Mouse (Mus musculus) Patski (cell line): ENCODE data around the gene Flywch1. TPM values are rescaled to one million over a fixed set of nuclear protein-coding genes. Genes with fewer than 3 reads are reported as not detected.

Source experiments
- ATAC-seq: fragments of 100-300 bp; one replicate; pipeline ENCODE4 v1.8.0; 2021
- CTCF ChIA-PET: fragments of 350-600 bp; sonication (Branson Sonifier 250); formaldehyde crosslinking; loops from one replicate; lab custom pipeline; 2022; ENCODE audit warnings: inconsistent platforms; lab: Charles Lee
- POLR2A ChIA-PET: fragments of 350-600 bp; sonication (Branson Sonifier 250); formaldehyde crosslinking; loops from one replicate; lab custom pipeline; 2022; ENCODE audit warnings: antibody characterized with exemption, inconsistent platforms; lab: Charles Lee
- DNase-seq: peaks from one replicate; pipeline ENCODE4 v3.0.0-alpha.2; 2011; ENCODE audit warnings: low read depth, low spot score
- H3K27me3 ChIP-seq: fragments of 371-371 bp; one replicate; pipeline ENCODE4 v1.5.1; 2021
- CTCF ChIP-seq: fragments of 100-300 bp; IDR thresholded peaks from one replicate; pipeline ENCODE4 v1.5.1; 2021
- in situ Hi-C: fragments of 300-500 bp; cut with MboI; formaldehyde crosslinking; loops from 3 replicates; pipeline ENCODE4 v1.11.1; 2018; ENCODE audit warnings: low pct_unique_long_range_greater_than_20kb, mixed read lengths
- polyA plus RNA-seq: library from polyadenylated mRNA; unstranded; gene quantifications from one replicate; pipeline ENCODE4 v1.2.3, GENCODE M21; 2021

Gene Flywch1
- polyA plus RNA-seq, 1 experiment from 2014 or later = 96.0 TPM

DNA sequence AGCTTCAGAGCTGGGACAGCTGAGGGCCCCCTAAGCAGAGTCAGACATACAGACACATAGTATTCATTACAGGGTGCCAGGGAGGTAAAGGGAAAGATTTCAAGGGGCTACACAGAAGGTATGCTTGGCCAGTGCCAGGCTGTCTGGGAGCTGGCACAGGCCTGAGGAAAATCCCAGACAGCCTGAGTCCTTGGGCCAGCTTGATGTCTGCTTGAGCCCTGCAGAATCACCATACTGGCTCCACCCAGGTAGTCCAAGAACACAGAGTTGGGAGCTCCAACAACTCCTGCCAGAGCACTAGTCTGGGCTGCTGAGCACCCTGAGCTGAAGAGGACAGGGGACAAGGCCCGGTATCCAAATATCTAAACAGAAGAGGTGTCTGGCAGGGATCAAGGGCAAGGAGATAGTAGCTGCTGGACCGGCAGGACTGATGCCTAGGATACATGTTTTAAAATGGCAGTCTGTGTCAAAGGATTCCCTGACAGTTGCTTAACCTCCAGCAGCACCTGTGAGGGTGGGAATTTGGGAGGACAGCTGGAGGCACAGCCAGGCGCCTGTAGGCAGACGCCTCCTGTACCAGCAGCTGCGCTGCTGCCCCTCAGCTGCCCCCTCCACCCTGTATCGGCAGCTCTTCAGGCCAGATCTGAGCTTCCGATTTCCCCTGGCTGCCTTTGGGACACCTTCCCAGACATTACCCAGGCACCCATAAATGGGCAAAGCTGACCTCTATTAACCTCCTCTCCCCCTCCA lies 48.9 kb downstream of the Flywch1 start, which contains the start of gene 1520401A03Rik:
Gene 1520401A03Rik (minus strand): TSS at position 408 of the 750 bp plus-strand sequence.
- in situ Hi-C loops = no loop called here
- ATAC-seq = no peak
- peaks cover 9% of the 10 kb centered on the region for H3K27me3 ChIP-seq
- DNase-seq = no peak
- ChIA-PET CTCF (interaction anchor here (0.9 to 4.2 kb wide), 2 partner anchors 8 to 16 kb away, joined by 3 to 21 read pairs; no protein-coding TSS in a partner anchor), POLR2A (interaction anchor here (1.1 kb wide), 1 partner anchor 55 kb away, joined by 4 read pairs; no protein-coding TSS in a partner anchor)
- no peak for TF ChIP-seq CTCF

DNA sequence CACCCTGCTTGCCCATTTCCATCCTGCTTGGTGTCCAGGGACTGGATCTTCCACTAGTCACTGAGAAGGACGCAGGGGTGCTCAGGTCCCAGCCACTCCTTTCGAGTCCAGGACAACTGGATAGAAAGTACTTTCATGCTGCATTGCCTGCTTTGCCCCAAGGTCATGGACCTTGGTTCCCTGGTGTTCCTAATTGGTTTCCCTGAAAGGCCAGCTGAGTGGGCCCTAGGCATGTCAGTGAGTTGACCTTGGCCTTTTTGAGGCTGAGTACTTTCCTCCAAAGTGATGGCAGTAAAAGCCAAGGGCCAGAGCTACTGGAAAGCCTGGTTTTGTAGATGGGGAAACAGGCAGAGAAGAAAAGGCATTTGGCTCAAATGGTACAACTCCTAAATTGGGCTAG lies 49.5 kb downstream of the Flywch1 start:
- DNase-seq (no peak), ATAC-seq (no peak)
- POLR2A ChIA-PET = no interaction called here
- no peak for TF ChIP-seq CTCF
- peaks cover 9% of the 10 kb centered on the region for H3K27me3 ChIP-seq
- in situ Hi-C loops = no loop called here
- CTCF ChIA-PET = interaction anchor here (0.9 to 4.2 kb wide), 2 partner anchors 8 to 16 kb away, joined by 3 to 21 read pairs; no protein-coding TSS in a partner anchor

DNA sequence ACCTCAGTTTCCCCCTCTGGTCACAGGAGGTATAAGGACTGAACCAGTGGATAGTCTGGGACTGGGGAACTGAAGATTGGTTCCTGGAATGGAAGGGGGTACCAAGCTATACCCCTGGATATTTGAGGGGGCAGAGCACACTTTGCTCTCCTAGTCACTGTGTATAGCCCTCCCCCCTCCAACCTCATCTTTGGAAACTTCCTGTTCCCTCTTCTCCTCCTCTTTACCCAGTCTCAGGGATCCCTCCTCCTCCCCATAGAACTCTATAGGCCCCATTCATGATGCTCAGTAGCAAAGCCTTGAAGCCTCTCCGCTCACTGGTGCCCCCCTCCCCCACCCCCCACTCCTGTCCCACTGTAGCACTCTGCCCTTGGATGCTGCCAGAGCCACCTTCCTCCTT lies 51.9 kb downstream of the Flywch1 start:
- POLR2A ChIA-PET = no interaction called here
- CTCF ChIA-PET = no interaction called here

DNA sequence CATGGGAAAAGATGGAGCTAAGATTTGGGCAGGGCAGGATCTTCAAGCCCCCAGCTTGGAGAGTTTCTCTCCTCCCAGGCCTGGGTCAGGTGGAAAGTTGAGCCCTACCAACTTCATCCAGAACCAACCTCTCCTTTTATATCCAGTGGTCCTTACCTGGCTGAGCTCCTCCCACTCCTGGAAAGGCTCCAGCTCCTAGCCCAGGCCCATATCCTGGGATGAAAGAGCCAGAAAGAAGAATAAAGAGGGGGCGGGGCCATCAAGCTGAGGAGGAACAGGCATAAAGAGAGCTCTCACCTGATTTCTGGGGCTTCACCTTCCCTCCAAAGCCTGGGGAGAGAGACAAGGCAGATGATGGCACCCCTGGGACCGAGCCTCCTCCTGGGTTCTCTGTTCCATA lies 54.4 kb downstream of the Flywch1 start:
- in situ Hi-C loops = no loop called here
- ChIA-PET CTCF (interaction anchor here (3.8 kb wide), 1 partner anchor 11 kb away, joined by 11 read pairs; no protein-coding TSS in a partner anchor), POLR2A (interaction anchor here (1.3 kb wide), 1 partner anchor 11 kb away, joined by 3 read pairs; no protein-coding TSS in a partner anchor)
- DNase-seq (no peak), ATAC-seq (no peak)
- no peak for TF ChIP-seq CTCF
- peaks cover 12% of the 10 kb centered on the region for H3K27me3 ChIP-seq

More for the DNA sequence above, 51.9 kb downstream of the Flywch1 start:
- TF ChIP-seq CTCF = no peak
- DNase-seq (no peak), ATAC-seq (no peak)
- in situ Hi-C loops = no loop called here
- H3K27me3 ChIP-seq = peaks cover 9% of the 10 kb centered on the region

DNA sequence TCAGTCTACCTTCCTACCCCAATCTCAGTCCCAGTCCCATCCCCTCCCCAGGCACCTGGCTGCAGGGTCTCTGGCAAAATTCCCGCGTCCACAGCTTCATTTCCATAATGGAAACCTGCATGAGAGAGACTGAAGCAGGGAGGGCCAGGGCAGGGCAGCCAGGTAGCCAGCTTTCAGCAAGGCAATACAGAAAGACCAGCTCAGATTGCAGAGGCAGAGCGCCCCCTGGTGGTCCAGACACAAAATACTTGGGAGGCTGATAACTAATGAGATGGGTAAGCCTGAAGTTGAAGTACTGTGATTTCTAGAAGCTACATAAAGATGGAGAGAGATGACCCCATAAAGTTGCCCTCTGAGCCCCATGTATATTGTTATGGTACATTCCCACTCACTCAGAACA lies 65.2 kb downstream of the Flywch1 start:
- POLR2A ChIA-PET = interaction anchor here (1.1 kb wide), 1 partner anchor 10 kb away, joined by 3 read pairs; no protein-coding TSS in a partner anchor
- no peaks in the 10 kb centered on the region for H3K27me3 ChIP-seq
- CTCF ChIA-PET = interaction anchor here (0.7 to 2.2 kb wide), 23 partner anchors 10 to 142 kb away, joined by 3 to 21 read pairs (median 4); partner anchors contain the start of genes 1520401A03Rik, Bicdl2, Cldn9 and Pkmyt1
- in situ Hi-C loops = no loop called here
- ATAC-seq (peak; percentile 76), DNase-seq (no peak)
- TF ChIP-seq CTCF = peak; percentile 96

DNA sequence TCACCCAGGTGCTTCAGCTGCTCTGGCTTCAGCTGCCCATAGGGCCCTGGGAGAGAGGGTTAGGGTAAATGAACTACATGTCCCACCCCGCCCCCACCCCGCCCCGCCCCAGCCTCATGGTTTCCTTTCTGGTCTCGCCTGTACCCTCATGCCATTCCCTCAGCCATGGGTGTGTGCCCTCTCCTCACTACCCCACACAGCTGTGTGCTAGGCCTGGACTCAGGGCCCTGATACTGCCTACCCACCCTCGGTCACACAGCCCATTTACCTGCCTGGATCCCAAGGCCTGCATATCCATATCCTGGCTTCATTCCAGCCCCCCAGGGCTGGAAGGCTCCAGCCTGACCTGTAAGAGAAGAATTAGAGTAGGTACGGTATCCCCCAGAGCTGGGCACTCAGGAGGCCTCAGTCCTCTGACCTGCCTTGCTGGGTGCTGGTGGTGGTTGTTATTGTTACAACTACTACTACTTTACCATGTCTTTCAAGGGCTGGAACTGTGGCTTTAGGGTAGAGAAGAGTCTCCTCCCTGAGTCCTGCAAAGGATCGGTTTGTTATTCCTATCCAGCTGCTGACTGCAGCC lies 65.8 kb downstream of the Flywch1 start:
- CTCF ChIA-PET = interaction anchor here (0.7 to 2.2 kb wide), 21 partner anchors 9 to 141 kb away, joined by 3 to 21 read pairs (median 5); partner anchors contain the start of genes 1520401A03Rik, Bicdl2, Cldn9 and Pkmyt1
- POLR2A ChIA-PET = interaction anchor here (1.1 kb wide), 1 partner anchor 11 kb away, joined by 3 read pairs; no protein-coding TSS in a partner anchor
- no peaks in the 10 kb centered on the region for H3K27me3 ChIP-seq
- no peak for TF ChIP-seq CTCF
- no peak for ATAC-seq
- no peak for DNase-seq
- in situ Hi-C loops = no loop called here

DNA sequence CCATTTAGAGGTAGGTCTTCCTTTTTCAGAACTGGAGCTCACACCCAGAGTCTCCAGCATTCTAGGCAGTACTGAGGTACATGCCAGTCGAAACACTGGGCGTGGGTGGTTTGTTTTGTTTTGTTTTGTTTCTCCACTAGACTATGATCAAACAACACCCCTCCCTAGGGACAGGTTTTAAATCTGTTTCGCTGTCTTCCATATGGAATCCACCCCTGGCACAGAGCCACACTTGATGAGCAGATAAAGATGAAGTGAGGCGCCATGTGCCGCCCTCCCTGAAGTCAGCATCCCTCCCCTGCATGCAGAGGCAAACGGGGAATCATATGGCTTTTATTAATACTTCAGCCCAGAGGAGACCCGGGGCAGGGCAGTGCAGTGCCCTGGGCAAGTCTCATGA lies 66.7 kb downstream of the Flywch1 start:
- CTCF ChIA-PET = no interaction called here
- H3K27me3 ChIP-seq = no peaks in the 10 kb centered on the region
- in situ Hi-C loops = loop anchor here (5.0 kb wide), 2 partner anchors 42 to 137 kb away; partner anchors contain the start of gene Bicdl2
- no peak for DNase-seq
- ATAC-seq = no peak
- POLR2A ChIA-PET = no interaction called here
- TF ChIP-seq CTCF = no peak

DNA sequence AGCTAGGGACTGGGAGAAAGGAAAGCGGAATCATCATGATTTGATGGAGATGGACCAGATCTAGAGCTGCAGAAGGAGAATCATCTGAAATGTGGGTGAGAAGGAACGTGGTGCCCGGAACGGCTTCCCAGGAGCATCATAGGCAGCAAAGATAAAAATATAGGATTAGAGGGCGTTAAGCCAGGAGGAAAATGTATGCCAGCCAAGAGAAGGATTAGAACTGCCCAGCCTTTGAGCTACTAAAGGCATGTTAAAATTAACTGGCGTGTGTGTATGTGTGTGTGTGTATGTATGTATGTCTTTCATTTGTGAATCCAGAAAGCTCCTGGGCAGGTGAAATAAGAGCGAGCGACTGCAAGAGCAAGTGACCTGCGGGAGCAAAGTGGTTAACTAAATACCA lies 68.1 kb downstream of the Flywch1 start:
- ChIA-PET POLR2A (no interaction called here), CTCF (interaction anchor here (0.7 kb wide), 2 partner anchors 42 to 73 kb away, joined by 3 read pairs; no protein-coding TSS in a partner anchor)
- DNase-seq = no peak
- H3K27me3 ChIP-seq = no peaks in the 10 kb centered on the region
- in situ Hi-C loops = loop anchor here (5.0 kb wide), 2 partner anchors 41 to 136 kb away; partner anchors contain the start of gene Bicdl2
- no peak for ATAC-seq
- TF ChIP-seq CTCF = no peak

Other genes with a start within 250 kb of the Flywch1 start
- 8.6 TPM for gene Zfp213, start 207.4 kb downstream of the Flywch1 start, polyA plus RNA-seq
- 6.8 TPM for gene Zfp13, start 172.1 kb downstream of the Flywch1 start, polyA plus RNA-seq
- gene Zscan10, start 170.7 kb downstream of the Flywch1 start, polyA plus RNA-seq = not detected
- gene Mmp25, start 126.3 kb downstream of the Flywch1 start, polyA plus RNA-seq = not detected
- gene Bicdl2, start 111.1 kb downstream of the Flywch1 start, polyA plus RNA-seq = 0.22 TPM
- gene Hcfc1r1, start 98.0 kb downstream of the Flywch1 start, polyA plus RNA-seq = 261 TPM
- 32.9 TPM for gene Thoc6, start 97.7 kb downstream of the Flywch1 start, polyA plus RNA-seq
- gene Tnfrsf12a, start 94.1 kb downstream of the Flywch1 start, polyA plus RNA-seq = 421 TPM
- not detected for gene Cldn6, start 92.4 kb downstream of the Flywch1 start, polyA plus RNA-seq
- 0.05 TPM for gene Cldn9, start 87.6 kb downstream of the Flywch1 start, polyA plus RNA-seq
- gene 1520401A03Rik, start 48.8 kb downstream of the Flywch1 start, polyA plus RNA-seq = not detected
- gene Pkmyt1, start 45.3 kb downstream of the Flywch1 start, polyA plus RNA-seq = 13.3 TPM
- 7.3 TPM for gene Paqr4, start 30.7 kb downstream of the Flywch1 start, polyA plus RNA-seq
- not detected for gene Kremen2, start 25.8 kb downstream of the Flywch1 start, polyA plus RNA-seq
- 7.9 TPM for gene Flywch2, start 14.5 kb upstream of the Flywch1 start, polyA plus RNA-seq
- gene Srrm2, start 18.9 kb upstream of the Flywch1 start, polyA plus RNA-seq = 314 TPM
- gene Elob, start 57.5 kb upstream of the Flywch1 start, polyA plus RNA-seq = 610 TPM
- not detected for gene Prss33, start 64.5 kb upstream of the Flywch1 start, polyA plus RNA-seq
- 0.45 TPM for gene Prss32, start 72.3 kb upstream of the Flywch1 start, polyA plus RNA-seq
- gene Prss41, start 72.6 kb upstream of the Flywch1 start, polyA plus RNA-seq = 0.35 TPM
- not detected for gene Prss21, start 96.5 kb upstream of the Flywch1 start, polyA plus RNA-seq
- gene Dcpp1, start 109.3 kb upstream of the Flywch1 start, polyA plus RNA-seq = not detected
- not detected for gene Dcpp2, start 109.3 kb upstream of the Flywch1 start, polyA plus RNA-seq
- gene Dcpp3, start 145.9 kb upstream of the Flywch1 start, polyA plus RNA-seq = not detected
- gene Sbp, start 170.1 kb upstream of the Flywch1 start, polyA plus RNA-seq = not detected
- gene Sbpl, start 183.7 kb upstream of the Flywch1 start, polyA plus RNA-seq = not detected
- 0.05 TPM for gene Prss30, start 209.0 kb upstream of the Flywch1 start, polyA plus RNA-seq
- 0.28 TPM for gene Prss22, start 226.5 kb upstream of the Flywch1 start, polyA plus RNA-seq